Mouse (Mus musculus) hindbrain, embryonic 11.5 days (tissue): ENCODE measurements around the gene Ugt1a6b. TPM values are rescaled to one million over a fixed set of nuclear protein-coding genes. Genes with fewer than 3 reads are reported as not detected.
A peak's percentile ranks its signal among the peaks of the same experiment; 100 is the strongest.

Source experiments
- ATAC-seq: fragments of 200-750 bp; cut with Nextera tagmentation; 2 replicates; pipeline ENCODE4 v1.8.0; 2017; ENCODE audit warnings: mild to moderate bottlenecking, moderate TSS enrichment, moderate library complexity; ENCODE audit not compliant: low FRiP score
- DNase-seq: peaks from one replicate; pipeline ENCODE4 v3.0.0-alpha.2; 2015; ENCODE audit warnings: low spot score
- H3K27ac ChIP-seq: fragments of 300-500 bp; sonication (generic); 2 replicates; pipeline ENCODE4 v1.5.1; 2014; ENCODE audit warnings: mild to moderate bottlenecking, low read depth, low read length
- H3K27me3 ChIP-seq: fragments of 300-500 bp; sonication (generic); 2 replicates; pipeline ENCODE4 v1.6.1; 2014; ENCODE audit warnings: mild to moderate bottlenecking, low read length, moderate library complexity, mixed read lengths; ENCODE audit not compliant: control insufficient read depth, insufficient read depth
- H3K36me3 ChIP-seq: fragments of 300-500 bp; sonication (generic); 2 replicates; pipeline ENCODE4 v1.6.1; 2014; ENCODE audit warnings: mild to moderate bottlenecking, low read length, moderate library complexity, mixed read lengths; ENCODE audit not compliant: control insufficient read depth, insufficient read depth
- H3K4me1 ChIP-seq: fragments of 300-500 bp; sonication (generic); replicated peaks from 2 replicates; pipeline ENCODE4 v1.6.1; 2014; ENCODE audit warnings: low read length, mixed read lengths; ENCODE audit not compliant: control insufficient read depth, insufficient read depth
- H3K4me2 ChIP-seq: fragments of 300-500 bp; sonication (generic); replicated peaks from 2 replicates; pipeline ENCODE4 v1.6.1; 2014; ENCODE audit warnings: mild to moderate bottlenecking, low read depth, low read length
- H3K4me3 ChIP-seq: fragments of 300-500 bp; sonication (generic); 2 replicates; pipeline ENCODE4 v1.5.1; 2014; ENCODE audit warnings: low read depth, low read length
- H3K9ac ChIP-seq: fragments of 300-500 bp; sonication (generic); 2 replicates; pipeline ENCODE4 v1.6.1; 2014; ENCODE audit warnings: low read depth, low read length
- H3K9me3 ChIP-seq: fragments of 300-500 bp; sonication (generic); 2 replicates; pipeline ENCODE4 v1.6.1; 2016; ENCODE audit warnings: low read length; ENCODE audit not compliant: control insufficient read depth
- WGBS: fragments of 180-500 bp; shearing (Covaris S2); extraction: QIAGEN DNeasy Blood & Tissue Kit; methylation state at CpG from one replicate; pipeline ENCODE4 v1.1.7; 2014; 5-methylcytosine and 5-hydroxymethylcytosine counted together
- polyA plus RNA-seq: library from polyadenylated mRNA; unstranded; fragments of >200 nt; fragmentation: Nextera tagmentation; extraction: Ambion mirVana; gene quantifications from 2 replicates; pipeline ENCODE4 v1.2.1, GENCODE M21; 2014

Gene Ugt1a6b
- polyA plus RNA-seq, 1 experiment from 2014 or later, result 0.17 TPM

- ATAC-seq (peak; percentile 22), DNase-seq (no peak)
- H3K4me3 ChIP-seq, result no peak overlapping the region
- H3K27ac ChIP-seq, result no peak overlapping the region
- H3K4me2 ChIP-seq, result no peak overlapping the region
- H3K9me3 ChIP-seq, result peaks cover 54% of the 10 kb centered on the region
- 76% methylated on average over 4 of the region's 4 CpGs for WGBS
- H3K27me3 ChIP-seq, result no peaks in the 10 kb centered on the region
- no peaks in the 10 kb centered on the region for H3K4me1 ChIP-seq
- H3K36me3 ChIP-seq, result peaks cover 37% of the 10 kb centered on the region
- no peak overlapping the region for H3K9ac ChIP-seq
Measured at GRCm38 (mm10) chr1:88259643-88260024, 156.6 kb downstream of the Ugt1a6b start.

DNA sequence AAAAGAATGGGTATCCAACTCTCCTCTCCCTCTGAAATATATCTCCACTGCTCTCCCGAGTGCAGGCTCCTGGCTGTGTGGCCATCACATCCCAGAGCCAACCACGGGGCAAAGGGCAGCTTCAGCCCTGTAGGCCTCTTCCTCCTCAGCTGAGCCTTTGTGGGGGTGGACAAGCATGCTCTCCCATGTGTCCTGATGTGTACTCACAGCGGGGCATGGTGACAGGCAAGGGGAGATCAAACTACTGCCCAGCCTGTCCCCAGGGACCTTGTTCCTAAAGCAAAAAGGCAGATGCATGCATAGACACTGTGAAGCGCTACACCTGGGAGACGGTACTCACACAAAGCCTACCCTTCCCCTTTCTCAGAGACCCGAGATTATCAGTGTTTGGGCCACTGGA lies 157.1 kb downstream of the Ugt1a6b start:
- no peak overlapping the region for H3K27ac ChIP-seq
- H3K27me3 ChIP-seq, result no peaks in the 10 kb centered on the region
- ATAC-seq (peak; percentile 7; the same call in 1 of the 2 replicates), DNase-seq (no peak)
- no peak overlapping the region for H3K4me2 ChIP-seq
- H3K4me3 ChIP-seq, result no peak overlapping the region
- 81% methylated on average over 6 of the region's 6 CpGs for WGBS
- no peaks in the 10 kb centered on the region for H3K4me1 ChIP-seq
- H3K9me3 ChIP-seq, result peaks cover 49% of the 10 kb centered on the region
- peaks cover 41% of the 10 kb centered on the region for H3K36me3 ChIP-seq
- H3K9ac ChIP-seq, result no peak overlapping the region

DNA sequence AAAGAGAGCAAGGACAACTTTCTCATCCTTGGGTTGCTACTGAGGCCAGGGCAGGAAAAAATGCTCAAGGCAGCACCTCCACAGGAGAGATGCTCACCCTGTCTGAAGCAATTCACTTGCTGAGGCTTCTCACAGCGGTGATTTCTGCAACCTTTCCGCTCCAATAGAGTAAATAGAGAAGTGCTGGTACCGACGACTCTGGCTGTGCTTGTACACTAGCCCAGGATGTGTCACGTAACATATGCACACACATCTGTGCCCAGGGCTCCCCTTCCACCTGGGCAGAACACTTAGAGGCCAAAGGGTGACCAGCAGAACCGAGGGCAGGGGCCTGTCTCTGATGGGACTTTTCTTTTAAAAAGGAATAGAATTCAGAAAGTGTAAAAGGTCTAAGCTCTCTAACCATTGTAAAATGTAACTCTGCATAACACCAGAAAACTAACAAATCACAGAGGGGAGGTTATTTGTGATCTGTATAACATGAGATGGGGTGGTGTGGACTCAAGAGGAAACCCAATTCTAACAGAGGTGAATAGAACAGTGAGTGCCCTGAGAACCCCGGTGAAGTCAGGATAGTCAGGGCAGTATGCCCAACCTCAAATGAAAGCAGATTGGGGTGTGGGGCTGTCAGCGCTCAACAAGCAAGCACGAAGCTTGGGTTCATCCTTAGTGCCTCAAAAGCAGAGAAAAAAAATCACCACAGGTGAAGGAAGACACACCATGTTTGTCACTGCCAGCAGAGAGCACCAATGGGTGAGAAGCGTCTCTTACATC lies 157.7 kb downstream of the Ugt1a6b start:
- Histone ChIP-seq H3K4me1 (no peaks in the 10 kb centered on the region), H3K9ac (no peak overlapping the region), H3K27me3 (no peaks in the 10 kb centered on the region), H3K4me2 (no peak overlapping the region), H3K27ac (no peak overlapping the region), H3K4me3 (no peak overlapping the region), H3K36me3 (peaks cover 47% of the 10 kb centered on the region), H3K9me3 (peaks cover 44% of the 10 kb centered on the region)
- ATAC-seq (no peak), DNase-seq (no peak)
- WGBS, result 84% methylated on average over 10 of the region's 10 CpGs

DNA sequence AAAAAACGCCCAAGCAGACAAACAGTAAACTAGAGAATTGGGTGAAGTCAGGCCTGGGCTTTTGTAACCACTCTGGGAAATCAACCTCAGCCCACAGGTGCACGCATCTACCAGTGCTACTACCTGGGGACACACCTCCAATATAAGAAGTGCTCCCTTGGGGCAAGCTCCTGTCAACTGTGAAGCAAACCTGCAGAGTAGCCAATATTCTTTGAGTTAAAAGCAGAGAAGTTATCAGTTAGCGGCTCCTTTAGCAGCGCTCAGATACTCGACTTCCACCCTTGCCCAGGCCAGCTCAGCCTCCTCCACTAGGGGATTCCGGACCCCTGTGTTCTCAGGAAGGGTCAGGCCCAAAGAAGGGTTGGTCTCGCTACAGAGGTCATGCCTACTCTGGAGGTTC lies 158.7 kb downstream of the Ugt1a6b start:
- Histone ChIP-seq H3K4me1 (no peaks in the 10 kb centered on the region), H3K9ac (no peak overlapping the region), H3K27me3 (no peaks in the 10 kb centered on the region), H3K9me3 (peaks cover 38% of the 10 kb centered on the region), H3K4me3 (no peak overlapping the region), H3K27ac (no peak overlapping the region), H3K4me2 (no peak overlapping the region), H3K36me3 (peaks cover 52% of the 10 kb centered on the region)
- DNase-seq, result no peak
- ATAC-seq, result no peak
- 86% methylated on average over 7 of the region's 7 CpGs for WGBS

DNA sequence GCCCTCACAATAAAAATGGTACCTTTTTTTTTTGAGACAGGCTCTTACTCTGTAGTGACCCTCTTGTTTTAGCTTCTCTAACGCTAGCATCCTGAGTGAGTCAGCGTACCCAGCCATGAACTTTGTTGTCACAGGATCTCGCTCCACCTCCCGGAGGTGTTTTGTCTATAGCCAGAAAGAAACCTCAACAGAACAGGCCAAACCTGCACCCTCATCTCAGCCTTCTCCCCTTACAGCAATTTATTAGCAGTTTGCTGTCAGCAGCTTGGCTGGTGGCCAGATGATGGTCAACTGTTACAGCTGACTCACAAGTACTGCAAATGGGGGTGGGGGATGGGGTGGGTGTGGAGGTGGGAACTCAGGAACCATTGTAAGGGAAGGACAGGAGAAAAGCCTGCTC lies 159.2 kb downstream of the Ugt1a6b start:
- no peak overlapping the region for H3K4me2 ChIP-seq
- no peaks in the 10 kb centered on the region for H3K4me1 ChIP-seq
- no peak for ATAC-seq
- no peak overlapping the region for H3K4me3 ChIP-seq
- H3K27me3 ChIP-seq, result no peaks in the 10 kb centered on the region
- peaks cover 33% of the 10 kb centered on the region for H3K9me3 ChIP-seq
- H3K27ac ChIP-seq, result no peak overlapping the region
- no peak for DNase-seq
- H3K36me3 ChIP-seq, result peaks cover 57% of the 10 kb centered on the region
- H3K9ac ChIP-seq, result no peak overlapping the region
- 90% methylated on average over 4 of the region's 4 CpGs for WGBS

DNA sequence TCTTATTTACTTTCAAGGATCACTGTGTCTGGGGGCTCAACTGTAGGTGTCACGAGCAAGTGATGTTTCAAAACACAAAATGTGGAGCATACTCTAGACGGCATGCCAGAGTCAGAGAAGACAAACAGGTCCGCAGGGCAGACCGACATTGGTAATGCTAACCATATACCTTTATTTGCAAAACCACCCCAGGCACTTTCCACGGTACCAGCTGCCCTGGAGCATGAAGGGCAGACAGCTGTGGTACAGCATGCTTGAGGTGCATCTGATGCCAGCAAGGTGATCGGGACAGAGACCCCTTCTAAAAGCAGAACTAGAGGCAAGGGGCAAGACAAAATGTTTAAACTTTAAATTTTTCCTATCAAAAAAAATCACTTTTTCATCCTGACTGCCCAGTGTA lies 159.9 kb downstream of the Ugt1a6b start:
- Histone ChIP-seq H3K4me3 (no peak overlapping the region), H3K4me1 (no peaks in the 10 kb centered on the region), H3K4me2 (no peak overlapping the region), H3K9ac (no peak overlapping the region), H3K9me3 (peaks cover 27% of the 10 kb centered on the region), H3K27ac (no peak overlapping the region), H3K27me3 (no peaks in the 10 kb centered on the region), H3K36me3 (peaks cover 64% of the 10 kb centered on the region)
- ATAC-seq (no peak), DNase-seq (no peak)
- WGBS, result 79% methylated on average over 6 of the region's 6 CpGs

- no peak overlapping the region for H3K9ac ChIP-seq
- H3K4me3 ChIP-seq, result no peak overlapping the region
- DNase-seq, result no peak
- H3K4me2 ChIP-seq, result no peak overlapping the region
- 91% methylated on average over 5 of the region's 5 CpGs for WGBS
- peaks cover 72% of the 10 kb centered on the region for H3K36me3 ChIP-seq
- H3K4me1 ChIP-seq, result no peaks in the 10 kb centered on the region
- H3K27me3 ChIP-seq, result no peaks in the 10 kb centered on the region
- no peak for ATAC-seq
- peaks cover 25% of the 10 kb centered on the region for H3K9me3 ChIP-seq
- H3K27ac ChIP-seq, result no peak overlapping the region
Measured at GRCm38 (mm10) chr1:88263778-88264177, 160.7 kb downstream of the Ugt1a6b start.

- no peaks in the 10 kb centered on the region for H3K4me1 ChIP-seq
- no peak overlapping the region for H3K27ac ChIP-seq
- H3K4me2 ChIP-seq, result no peak overlapping the region
- peaks cover 22% of the 10 kb centered on the region for H3K9me3 ChIP-seq
- 90% methylated on average over 7 of the region's 7 CpGs for WGBS
- no peak for ATAC-seq
- peaks cover 77% of the 10 kb centered on the region for H3K36me3 ChIP-seq
- no peak overlapping the region for H3K4me3 ChIP-seq
- H3K27me3 ChIP-seq, result no peaks in the 10 kb centered on the region
- no peak overlapping the region for H3K9ac ChIP-seq
- no peak for DNase-seq
Measured at GRCm38 (mm10) chr1:88264237-88264868, 161.3 kb downstream of the Ugt1a6b start.

DNA sequence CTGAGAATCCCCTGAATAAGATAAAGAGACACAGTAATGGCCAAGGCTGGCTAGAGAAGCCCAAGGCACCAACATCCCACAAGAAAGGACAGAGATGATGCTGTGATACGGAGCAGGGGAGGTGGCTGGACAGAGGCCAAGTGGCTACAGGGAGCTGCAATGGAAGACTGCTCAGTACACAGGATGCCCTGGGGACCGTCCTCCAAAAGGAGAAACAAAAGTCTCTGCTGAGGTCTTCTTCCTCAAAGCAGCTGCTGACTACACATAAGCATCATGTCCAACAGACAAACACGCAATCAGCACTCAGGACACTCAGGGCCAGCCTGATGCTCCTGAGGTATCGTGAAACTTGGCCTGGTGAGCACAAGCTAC lies 161.8 kb downstream of the Ugt1a6b start:
- no peak for ATAC-seq
- H3K9ac ChIP-seq, result no peak overlapping the region
- no peak overlapping the region for H3K4me3 ChIP-seq
- H3K36me3 ChIP-seq, result peaks cover 81% of the 10 kb centered on the region
- H3K4me2 ChIP-seq, result no peak overlapping the region
- no peaks in the 10 kb centered on the region for H3K27me3 ChIP-seq
- H3K27ac ChIP-seq, result no peak overlapping the region
- no peak for DNase-seq
- H3K9me3 ChIP-seq, result peaks cover 20% of the 10 kb centered on the region
- no peaks in the 10 kb centered on the region for H3K4me1 ChIP-seq
- 77% methylated on average over 4 of the region's 4 CpGs for WGBS
